Mouse (Mus musculus): ENCODE measurements around the gene Arid1b. TPM values are rescaled to one million over a fixed set of nuclear protein-coding genes. Genes with fewer than 3 reads are reported as not detected.

The Arid1b gene
- polyA plus RNA-seq, 1 experiment from 2014 or later, result 12.9 TPM

- peaks cover 50% of the 10 kb centered on the region for H3K4me1 ChIP-seq
- H3K9me3 ChIP-seq (replicated peaks), result no peaks in the 10 kb centered on the region
- no peaks in the 10 kb centered on the region for H3K27me3 ChIP-seq
- no peak overlapping the region for H3K4me3 ChIP-seq (replicated peaks)
- no peak overlapping the region for H3K27ac ChIP-seq
- no peak for ATAC-seq (replicated peaks; ENCODE audit: low FRiP score)
- H3K9ac ChIP-seq, result no peak overlapping the region
- H3K36me3 ChIP-seq, result no peaks in the 10 kb centered on the region
- H3K4me2 ChIP-seq, result no peak overlapping the region
- 92% methylated on average over 1 of the region's 1 CpGs for WGBS
Measured at GRCm38 (mm10) chr17:5233991-5234390, 239.9 kb downstream of the Arid1b start.

- ATAC-seq (replicated peaks; ENCODE audit: low FRiP score), result no peak
- no peaks in the 10 kb centered on the region for H3K27me3 ChIP-seq
- no peak overlapping the region for H3K27ac ChIP-seq
- no peak overlapping the region for H3K9ac ChIP-seq
- no peaks in the 10 kb centered on the region for H3K36me3 ChIP-seq
- peaks cover 47% of the 10 kb centered on the region for H3K4me1 ChIP-seq
- no peak overlapping the region for H3K4me2 ChIP-seq
- no peaks in the 10 kb centered on the region for H3K9me3 ChIP-seq (replicated peaks)
- H3K4me3 ChIP-seq (replicated peaks), result no peak overlapping the region
- WGBS, result 49% methylated on average over 9 of the region's 9 CpGs
Measured at GRCm38 (mm10) chr17:5235057-5235456, 240.9 kb downstream of the Arid1b start.

- Histone ChIP-seq H3K27ac (no peak overlapping the region), H3K4me2 (no peak overlapping the region), H3K4me1 (peaks cover 40% of the 10 kb centered on the region), H3K36me3 (peaks cover 2% of the 10 kb centered on the region; the same call in 1 of the 2 replicates), H3K9ac (no peak overlapping the region), H3K27me3 (no peaks in the 10 kb centered on the region), H3K4me3 (replicated peaks) (no peak overlapping the region), H3K9me3 (replicated peaks) (no peaks in the 10 kb centered on the region)
- 51% methylated on average over 3 of the region's 3 CpGs for WGBS
- ATAC-seq (replicated peaks; ENCODE audit: low FRiP score), result no peak
Measured at GRCm38 (mm10) chr17:5237765-5238164, 243.6 kb downstream of the Arid1b start.

- no peak overlapping the region for H3K4me2 ChIP-seq
- 69% methylated on average over 16 of the region's 16 CpGs for WGBS
- no peak overlapping the region for H3K27ac ChIP-seq
- H3K9me3 ChIP-seq (replicated peaks), result no peaks in the 10 kb centered on the region
- no peak overlapping the region for H3K9ac ChIP-seq
- no peaks in the 10 kb centered on the region for H3K27me3 ChIP-seq
- no peak for ATAC-seq (replicated peaks; ENCODE audit: low FRiP score)
- peaks cover 32% of the 10 kb centered on the region for H3K4me1 ChIP-seq
- H3K36me3 ChIP-seq, result peaks cover 11% of the 10 kb centered on the region; the same call in 1 of the 2 replicates
- no peak overlapping the region for H3K4me3 ChIP-seq (replicated peaks)
Measured at GRCm38 (mm10) chr17:5238387-5239245, 244.5 kb downstream of the Arid1b start.

- Histone ChIP-seq H3K9ac (no peak overlapping the region), H3K36me3 (peaks cover 12% of the 10 kb centered on the region; the same call in 1 of the 2 replicates), H3K27ac (no peak overlapping the region), H3K4me3 (replicated peaks) (no peak overlapping the region), H3K4me2 (no peak overlapping the region), H3K9me3 (replicated peaks) (no peaks in the 10 kb centered on the region), H3K27me3 (no peaks in the 10 kb centered on the region), H3K4me1 (peaks cover 39% of the 10 kb centered on the region)
- WGBS, result 88% methylated on average over 2 of the region's 2 CpGs
- no peak for ATAC-seq (replicated peaks; ENCODE audit: low FRiP score)
Measured at GRCm38 (mm10) chr17:5244526-5244925, 250.4 kb downstream of the Arid1b start.

- Histone ChIP-seq H3K4me3 (replicated peaks) (no peak overlapping the region), H3K9ac (no peak overlapping the region), H3K4me2 (no peak overlapping the region), H3K4me1 (peaks cover 54% of the 10 kb centered on the region), H3K27ac (0 out of 2 replicates have a peak overlapping the region, but pooled peaks have one; percentile 29), H3K27me3 (no peaks in the 10 kb centered on the region), H3K9me3 (replicated peaks) (no peaks in the 10 kb centered on the region), H3K36me3 (peaks cover 14% of the 10 kb centered on the region; the same call in 1 of the 2 replicates)
- no peak; the same call in 1 of the 2 replicates for ATAC-seq (replicated peaks; ENCODE audit: low FRiP score)
- 44% methylated on average over 11 of the region's 11 CpGs for WGBS
Measured at GRCm38 (mm10) chr17:5246688-5247087, 252.6 kb downstream of the Arid1b start.

- ATAC-seq (replicated peaks; ENCODE audit: low FRiP score), result no peak
- H3K9me3 ChIP-seq (replicated peaks), result no peaks in the 10 kb centered on the region
- no peak overlapping the region for H3K4me2 ChIP-seq
- H3K36me3 ChIP-seq, result peaks cover 14% of the 10 kb centered on the region; the same call in 1 of the 2 replicates
- no peak overlapping the region for H3K9ac ChIP-seq
- H3K4me3 ChIP-seq (replicated peaks), result no peak overlapping the region
- H3K4me1 ChIP-seq, result peaks cover 57% of the 10 kb centered on the region
- WGBS, result 86% methylated on average over 7 of the region's 7 CpGs
- H3K27ac ChIP-seq, result peak overlapping the region; percentile 29; the same call in 1 of the 2 replicates
- no peaks in the 10 kb centered on the region for H3K27me3 ChIP-seq
Measured at GRCm38 (mm10) chr17:5247247-5247646, 253.1 kb downstream of the Arid1b start.

GRCm38 (mm10) chr17:5247737-5248136 lies 253.6 kb downstream of the Arid1b start:
- peaks cover 12% of the 10 kb centered on the region; the same call in 1 of the 2 replicates for H3K36me3 ChIP-seq
- H3K4me2 ChIP-seq, result no peak overlapping the region
- H3K9me3 ChIP-seq (replicated peaks), result no peaks in the 10 kb centered on the region
- H3K9ac ChIP-seq, result no peak overlapping the region
- WGBS, result 72% methylated on average over 15 of the region's 15 CpGs
- no peaks in the 10 kb centered on the region for H3K27me3 ChIP-seq
- ATAC-seq (replicated peaks; ENCODE audit: low FRiP score), result no peak
- peaks cover 58% of the 10 kb centered on the region for H3K4me1 ChIP-seq
- peak overlapping the region; percentile 80 for H3K27ac ChIP-seq
- no peak overlapping the region for H3K4me3 ChIP-seq (replicated peaks)

- H3K4me2 ChIP-seq, result peak overlapping the region; percentile 36
- H3K9ac ChIP-seq, result 0 out of 2 replicates have a peak overlapping the region, but pooled peaks have one; percentile 10
- H3K27ac ChIP-seq, result peak overlapping the region; percentile 80
- H3K36me3 ChIP-seq, result peaks cover 8% of the 10 kb centered on the region; the same call in 1 of the 2 replicates
- peaks cover 58% of the 10 kb centered on the region for H3K4me1 ChIP-seq
- WGBS, result 15% methylated on average over 17 of the region's 17 CpGs
- ATAC-seq (replicated peaks; ENCODE audit: low FRiP score), result peak; percentile 61
- no peak overlapping the region for H3K4me3 ChIP-seq (replicated peaks)
- no peaks in the 10 kb centered on the region for H3K27me3 ChIP-seq
- no peaks in the 10 kb centered on the region for H3K9me3 ChIP-seq (replicated peaks)
Measured at GRCm38 (mm10) chr17:5248957-5249656, 255.0 kb downstream of the Arid1b start.

GRCm38 (mm10) chr17:5249681-5250180 lies 255.6 kb downstream of the Arid1b start:
- no peaks in the 10 kb centered on the region for H3K9me3 ChIP-seq (replicated peaks)
- ATAC-seq (replicated peaks; ENCODE audit: low FRiP score), result no peak
- no peak overlapping the region for H3K4me2 ChIP-seq
- H3K27me3 ChIP-seq, result no peaks in the 10 kb centered on the region
- H3K9ac ChIP-seq, result no peak overlapping the region
- no peak overlapping the region for H3K4me3 ChIP-seq (replicated peaks)
- 59% methylated on average over 9 of the region's 9 CpGs for WGBS
- peaks cover 58% of the 10 kb centered on the region for H3K4me1 ChIP-seq
- H3K36me3 ChIP-seq, result peaks cover 8% of the 10 kb centered on the region; the same call in 1 of the 2 replicates
- H3K27ac ChIP-seq, result 0 out of 2 replicates have a peak overlapping the region, but pooled peaks have one; percentile 55

- no peak for ATAC-seq (replicated peaks; ENCODE audit: low FRiP score)
- no peak overlapping the region for H3K27ac ChIP-seq
- no peak overlapping the region for H3K4me3 ChIP-seq (replicated peaks)
- H3K27me3 ChIP-seq, result no peaks in the 10 kb centered on the region
- 33% methylated on average over 3 of the region's 3 CpGs for WGBS
- peaks cover 8% of the 10 kb centered on the region for H3K36me3 ChIP-seq
- H3K4me1 ChIP-seq, result peaks cover 44% of the 10 kb centered on the region
- H3K9ac ChIP-seq, result no peak overlapping the region
- no peaks in the 10 kb centered on the region for H3K9me3 ChIP-seq (replicated peaks)
- H3K4me2 ChIP-seq, result no peak overlapping the region
Measured at GRCm38 (mm10) chr17:5252436-5252835, 258.3 kb downstream of the Arid1b start.
